Mouse (Mus musculus) liver, embryonic 14.5 days (tissue): ENCODE data around the gene Tpst1. TPM values are rescaled to one million over a fixed set of nuclear protein-coding genes. Genes with fewer than 3 reads are reported as not detected.

Source experiments
- ATAC-seq: fragments of 200-750 bp; cut with Nextera tagmentation; 2 replicates; pipeline ENCODE4 v1.8.0; 2017; ENCODE audit warnings: moderate number of reproducible peaks, mild to moderate bottlenecking, moderate library complexity; ENCODE audit not compliant: insufficient read depth
- DNase-seq, 3 experiments: peaks; one replicate each; pipeline ENCODE4 v3.0.0-alpha.2; 2012 to 2013; ENCODE audit warnings: low read depth in 3 of 3, low spot score in 3 of 3
- H3K27ac ChIP-seq: fragments of 300-500 bp; sonication (generic); 2 replicates; pipeline ENCODE4 v1.5.1; 2014; ENCODE audit warnings: moderate library complexity, mild to moderate bottlenecking, control low read depth, inconsistent platforms
- H3K27me3 ChIP-seq: fragments of 300-500 bp; sonication (generic); 2 replicates; pipeline ENCODE4 v1.6.1; 2014; ENCODE audit warnings: mild to moderate bottlenecking, low read length, moderate library complexity; ENCODE audit not compliant: control insufficient read depth, insufficient read depth
- H3K36me3 ChIP-seq: fragments of 300-500 bp; sonication (generic); replicated peaks from 2 replicates; pipeline ENCODE4 v1.6.1; 2014; ENCODE audit warnings: low read depth; ENCODE audit not compliant: control insufficient read depth, insufficient read depth
- H3K4me1 ChIP-seq, 2 experiments: fragments of 200-500 bp in 1 of 2; fragments of 300-500 bp in 1 of 2; sonication (generic) in 1 of 2; replicated peaks; 2 replicates each; pipeline ENCODE4 v1.6.1; 2012 to 2014; ENCODE audit warnings: antibody characterized with exemption in 1 of 2, inconsistent platforms in 1 of 2, low read length in 1 of 2; ENCODE audit not compliant: control insufficient read depth in 2 of 2, insufficient read depth in 2 of 2
- H3K4me2 ChIP-seq: fragments of 300-500 bp; sonication (generic); 2 replicates; pipeline ENCODE4 v1.6.1; 2014; ENCODE audit warnings: low read depth, mild to moderate bottlenecking, control low read depth, moderate library complexity
- H3K4me3 ChIP-seq, 2 experiments: fragments of 200-500 bp in 1 of 2; fragments of 300-500 bp in 1 of 2; sonication (generic) in 1 of 2; 2 replicates each; pipeline ENCODE4 v1.5.1; 2012 to 2014; ENCODE audit warnings: low read depth in 2 of 2, low read length in 2 of 2, mild to moderate bottlenecking in 2 of 2, control low read depth in 1 of 2, inconsistent platforms in 1 of 2, moderate library complexity in 1 of 2; ENCODE audit not compliant: insufficient read depth in 1 of 2
- H3K9ac ChIP-seq: fragments of 300-500 bp; sonication (generic); replicated peaks from 2 replicates; pipeline ENCODE4 v1.6.1; 2014; ENCODE audit warnings: mild to moderate bottlenecking, control low read depth, moderate library complexity
- H3K9me3 ChIP-seq: fragments of 300-500 bp; sonication (generic); 2 replicates; pipeline ENCODE4 v1.6.1; 2016; ENCODE audit warnings: low read length, mixed read lengths; ENCODE audit not compliant: control insufficient read depth
- CTCF ChIP-seq: IDR thresholded peaks from 2 replicates; pipeline ENCODE4 v1.5.1; 2016; ENCODE audit warnings: antibody characterized with exemption, low read depth, control low read depth
- EP300 ChIP-seq: IDR thresholded peaks from 2 replicates; pipeline ENCODE4 v1.6.1; 2016; ENCODE audit warnings: antibody characterized with exemption, low read depth
- WGBS: fragments of 180-500 bp; shearing (Covaris S2); extraction: QIAGEN DNeasy Blood & Tissue Kit; methylation state at CpG from one replicate; pipeline ENCODE4 v1.1.7; 2014; ENCODE audit not compliant: insufficient replicate concordance; 5-methylcytosine and 5-hydroxymethylcytosine counted together
- polyA plus RNA-seq, 2 experiments: library from polyadenylated mRNA; depleted of rRNA in 1 of 2; stranded (reverse) in 1 of 2; unstranded in 1 of 2; fragments of >200 nt; fragmentation: Nextera tagmentation in 1 of 2; extraction: Ambion mirVana in 1 of 2; gene quantifications; 2 replicates each; pipeline versions ENCODE4 v1.2.1 to v1.2.3; 2012 to 2014

Gene Tpst1
- polyA plus RNA-seq, 2 experiments, result 10.0 to 22.8 TPM

GRCm38 (mm10) chr5:130101724-130102123 lies 28.6 kb downstream of the Tpst1 start:
- Histone ChIP-seq H3K4me3 (no peak overlapping the region), H3K36me3 (no peaks in the 10 kb centered on the region), H3K4me2 (no peak overlapping the region), H3K9me3 (no peaks in the 10 kb centered on the region), H3K27me3 (no peaks in the 10 kb centered on the region), H3K27ac (no peak overlapping the region), H3K4me1 (peaks cover 16 to 19% of the 10 kb centered on the region in 2 experiments), H3K9ac (no peak overlapping the region)
- 89% methylated on average over 17 of the region's 17 CpGs for WGBS
- ATAC-seq (no peak), DNase-seq (no peak)
- TF ChIP-seq EP300 (no peak), CTCF (no peak)

DNA sequence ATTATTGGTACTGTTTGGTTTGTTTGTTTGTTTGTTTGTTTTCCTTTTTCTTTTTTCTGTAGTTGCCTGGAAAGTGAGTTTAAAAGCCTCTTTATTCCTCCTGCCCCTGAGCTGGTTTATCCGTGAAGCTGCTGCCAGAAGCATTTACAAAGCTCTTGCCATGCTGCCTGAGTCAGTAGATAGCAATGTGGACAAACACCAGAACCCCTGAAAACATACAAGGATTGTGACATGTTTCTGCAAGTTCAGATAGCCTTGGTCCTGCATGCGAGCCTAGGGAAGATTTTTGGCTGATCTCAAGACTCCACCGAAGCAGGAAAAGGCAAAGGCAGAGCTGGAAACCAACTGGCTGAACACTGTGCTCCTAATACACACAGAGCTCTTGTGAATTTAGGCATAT lies 36.2 kb downstream of the Tpst1 start:
- no peak overlapping the region for H3K9ac ChIP-seq
- H3K27ac ChIP-seq, result no peak overlapping the region
- H3K4me3 ChIP-seq, result no peak overlapping the region
- no peaks in the 10 kb centered on the region for H3K27me3 ChIP-seq
- WGBS, result 76% methylated on average over 3 of the region's 3 CpGs
- H3K4me1 ChIP-seq, result no peaks in the 10 kb centered on the region
- H3K36me3 ChIP-seq, result no peaks in the 10 kb centered on the region
- DNase-seq, result no peak
- TF ChIP-seq CTCF (no peak), EP300 (no peak)
- no peaks in the 10 kb centered on the region for H3K9me3 ChIP-seq
- no peak for ATAC-seq
- no peak overlapping the region for H3K4me2 ChIP-seq

- 79% methylated on average over 12 of the region's 12 CpGs for WGBS
- TF ChIP-seq CTCF (no peak), EP300 (no peak)
- peaks cover under 1% of the 10 kb centered on the region; the same call in 1 of the 2 replicates for H3K36me3 ChIP-seq
- no peaks in the 10 kb centered on the region for H3K4me1 ChIP-seq
- H3K27me3 ChIP-seq, result no peaks in the 10 kb centered on the region
- no peak overlapping the region for H3K9ac ChIP-seq
- ATAC-seq (no peak), DNase-seq (no peak)
- no peak overlapping the region for H3K4me2 ChIP-seq
- H3K9me3 ChIP-seq, result no peaks in the 10 kb centered on the region
- H3K27ac ChIP-seq, result no peak overlapping the region
- no peak overlapping the region for H3K4me3 ChIP-seq
These were observed 37.7 kb downstream of the Tpst1 start for GRCm38 (mm10) chr5:130110632-130111464.

DNA sequence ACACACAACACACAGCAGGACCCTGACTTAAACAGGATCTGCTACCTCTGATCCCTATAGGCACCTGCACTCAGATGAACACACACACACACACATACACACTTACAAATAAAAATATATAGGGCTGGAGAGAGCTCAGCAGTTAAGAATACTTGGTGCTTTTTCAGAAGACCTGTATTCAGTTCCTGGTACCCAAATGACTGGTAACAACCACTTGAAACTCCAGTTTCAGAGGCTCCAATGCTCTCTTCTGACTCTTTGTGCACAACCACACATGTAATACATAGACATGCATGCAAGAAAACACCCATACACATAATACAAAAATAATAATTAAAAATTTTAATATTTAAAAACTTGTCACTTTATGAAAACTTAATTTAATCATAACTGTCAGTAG lies 39.5 kb downstream of the Tpst1 start:
- Histone ChIP-seq H3K4me3 (no peak overlapping the region), H3K27me3 (no peaks in the 10 kb centered on the region), H3K9ac (no peak overlapping the region), H3K27ac (no peak overlapping the region), H3K4me1 (no peaks in the 10 kb centered on the region), H3K9me3 (no peaks in the 10 kb centered on the region), H3K36me3 (peaks cover 2% of the 10 kb centered on the region; the same call in 1 of the 2 replicates), H3K4me2 (no peak overlapping the region)
- ATAC-seq (no peak), DNase-seq (no peak)
- TF ChIP-seq EP300, result no peak

- Histone ChIP-seq H3K4me1 (no peaks in the 10 kb centered on the region), H3K36me3 (peaks cover 2% of the 10 kb centered on the region; the same call in 1 of the 2 replicates), H3K27ac (no peak overlapping the region), H3K9ac (no peak overlapping the region), H3K4me3 (no peak overlapping the region), H3K4me2 (no peak overlapping the region), H3K27me3 (no peaks in the 10 kb centered on the region), H3K9me3 (no peaks in the 10 kb centered on the region)
- ATAC-seq, result no peak
- no peak for DNase-seq
- WGBS, result 71% methylated on average over 12 of the region's 12 CpGs
- TF ChIP-seq EP300, result no peak
These were observed 43.0 kb downstream of the Tpst1 start for GRCm38 (mm10) chr5:130116116-130116515.
